Mouse (Mus musculus): ENCODE data around the gene Sfswap. TPM values are rescaled to one million over a fixed set of nuclear protein-coding genes. Genes with fewer than 3 reads are reported as not detected.

Sfswap gene
- total and polyA plus RNA-seq, 2 experiments from 2014 or later: 52.1 to 88.2 TPM

- no peak overlapping the region for H3K27ac ChIP-seq (ENCODE audit: low read depth, low read length)
- no peak overlapping the region for H3K9ac ChIP-seq (replicated peaks; ENCODE audit: low read length, poor library complexity, severe bottlenecking)
These were observed 58.3 kb downstream of the Sfswap start for GRCm38 (mm10) chr5:129559283-129559682.

GRCm38 (mm10) chr5:129562342-129562741, 61.3 kb downstream of the Sfswap start:
- no peak overlapping the region for H3K27ac ChIP-seq (ENCODE audit: low read depth, low read length)
- WGBS: 95% methylated on average over 8 of the region's 8 CpGs
- no peak for ATAC-seq (ENCODE audit: low FRiP score)
- no peaks in the 10 kb centered on the region for H3K4me1 ChIP-seq (ENCODE audit: insufficient read depth, low read length)
- DNase-seq (ENCODE audit: low spot score): no peak
- no peaks in the 10 kb centered on the region for H3K9me3 ChIP-seq (ENCODE audit: low read length)
- no peak overlapping the region for H3K9ac ChIP-seq (replicated peaks; ENCODE audit: low read length, poor library complexity, severe bottlenecking)
- H3K4me3 ChIP-seq (ENCODE audit: low read depth, low read length): no peak overlapping the region
- no peaks in the 10 kb centered on the region for H3K27me3 ChIP-seq (ENCODE audit: insufficient read depth, low read length)
- no peak overlapping the region for H3K4me2 ChIP-seq (ENCODE audit: low read depth, low read length, poor library complexity, severe bottlenecking)
- no peak for TF ChIP-seq CTCF (IDR thresholded peaks at IDR 0.05)
- peaks cover 64% of the 10 kb centered on the region for H3K36me3 ChIP-seq (ENCODE audit: insufficient read depth, low read length)

More at GRCm38 (mm10) chr5:129559283-129559682, 58.3 kb downstream of the Sfswap start:
- H3K9me3 ChIP-seq (ENCODE audit: low read length): no peaks in the 10 kb centered on the region
- no peak for TF ChIP-seq CTCF (IDR thresholded peaks at IDR 0.05)
- DNase-seq (ENCODE audit: low spot score): no peak
- ATAC-seq (ENCODE audit: low FRiP score): no peak
- no peak overlapping the region for H3K4me3 ChIP-seq (ENCODE audit: low read depth, low read length)
- no peak overlapping the region for H3K4me2 ChIP-seq (ENCODE audit: low read depth, low read length, poor library complexity, severe bottlenecking)
- 61% methylated on average over 11 of the region's 11 CpGs for WGBS
- H3K27me3 ChIP-seq (ENCODE audit: insufficient read depth, low read length): no peaks in the 10 kb centered on the region
- peaks cover 72% of the 10 kb centered on the region for H3K36me3 ChIP-seq (ENCODE audit: insufficient read depth, low read length)
- no peaks in the 10 kb centered on the region for H3K4me1 ChIP-seq (ENCODE audit: insufficient read depth, low read length)

GRCm38 (mm10) chr5:129568596-129568995, 67.6 kb downstream of the Sfswap start:
- ATAC-seq (ENCODE audit: low FRiP score): no peak
- no peaks in the 10 kb centered on the region for H3K9me3 ChIP-seq (ENCODE audit: low read length)
- H3K36me3 ChIP-seq (ENCODE audit: insufficient read depth, low read length): peaks cover 71% of the 10 kb centered on the region

GRCm38 (mm10) chr5:129578201-129578600, 77.2 kb downstream of the Sfswap start:
- Histone ChIP-seq H3K27me3 (ENCODE audit: insufficient read depth, low read length) (peaks cover 4% of the 10 kb centered on the region; the same call in 1 of the 2 replicates), H3K4me3 (ENCODE audit: low read depth, low read length) (no peak overlapping the region), H3K27ac (ENCODE audit: low read depth, low read length) (no peak overlapping the region), H3K4me2 (ENCODE audit: low read depth, low read length, poor library complexity, severe bottlenecking) (no peak overlapping the region), H3K9ac (replicated peaks; ENCODE audit: low read length, poor library complexity, severe bottlenecking) (no peak overlapping the region), H3K4me1 (ENCODE audit: insufficient read depth, low read length) (no peaks in the 10 kb centered on the region; the same call in 1 of the 2 replicates), H3K36me3 (ENCODE audit: insufficient read depth, low read length) (no peaks in the 10 kb centered on the region), H3K9me3 (ENCODE audit: low read length) (no peaks in the 10 kb centered on the region)
- DNase-seq (ENCODE audit: low spot score) (no peak), ATAC-seq (ENCODE audit: low FRiP score) (no peak)
- 54% methylated on average over 12 of the region's 12 CpGs for WGBS
- no peak for TF ChIP-seq CTCF (IDR thresholded peaks at IDR 0.05)

More at GRCm38 (mm10) chr5:129568596-129568995, 67.6 kb downstream of the Sfswap start:
- no peak for TF ChIP-seq CTCF (IDR thresholded peaks at IDR 0.05)
- Histone ChIP-seq H3K27ac (ENCODE audit: low read depth, low read length) (no peak overlapping the region), H3K27me3 (ENCODE audit: insufficient read depth, low read length) (no peaks in the 10 kb centered on the region), H3K4me2 (ENCODE audit: low read depth, low read length, poor library complexity, severe bottlenecking) (no peak overlapping the region), H3K4me3 (ENCODE audit: low read depth, low read length) (no peak overlapping the region), H3K9ac (replicated peaks; ENCODE audit: low read length, poor library complexity, severe bottlenecking) (no peak overlapping the region), H3K4me1 (ENCODE audit: insufficient read depth, low read length) (no peaks in the 10 kb centered on the region)
- 91% methylated on average over 4 of the region's 4 CpGs for WGBS
- no peak for DNase-seq (ENCODE audit: low spot score)

- DNase-seq (ENCODE audit: low spot score): no peak
- Histone ChIP-seq H3K4me2 (ENCODE audit: low read depth, low read length, poor library complexity, severe bottlenecking) (no peak overlapping the region), H3K36me3 (ENCODE audit: insufficient read depth, low read length) (no peaks in the 10 kb centered on the region), H3K4me3 (ENCODE audit: low read depth, low read length) (no peak overlapping the region), H3K4me1 (ENCODE audit: insufficient read depth, low read length) (peaks cover 4% of the 10 kb centered on the region; the same call in 1 of the 2 replicates), H3K9ac (replicated peaks; ENCODE audit: low read length, poor library complexity, severe bottlenecking) (no peak overlapping the region), H3K27ac (ENCODE audit: low read depth, low read length) (no peak overlapping the region), H3K27me3 (ENCODE audit: insufficient read depth, low read length) (peaks cover 4% of the 10 kb centered on the region; the same call in 1 of the 2 replicates), H3K9me3 (ENCODE audit: low read length) (no peaks in the 10 kb centered on the region)
- no peak for TF ChIP-seq CTCF (IDR thresholded peaks at IDR 0.05)
- 29% methylated on average over 6 of the region's 6 CpGs for WGBS
- ATAC-seq (ENCODE audit: low FRiP score): no peak
These were observed 79.0 kb downstream of the Sfswap start for GRCm38 (mm10) chr5:129580046-129580445.

- Histone ChIP-seq H3K9me3 (ENCODE audit: low read length) (no peaks in the 10 kb centered on the region), H3K36me3 (ENCODE audit: insufficient read depth, low read length) (no peaks in the 10 kb centered on the region), H3K9ac (replicated peaks; ENCODE audit: low read length, poor library complexity, severe bottlenecking) (no peak overlapping the region), H3K4me2 (ENCODE audit: low read depth, low read length, poor library complexity, severe bottlenecking) (no peak overlapping the region), H3K4me3 (ENCODE audit: low read depth, low read length) (no peak overlapping the region), H3K27me3 (ENCODE audit: insufficient read depth, low read length) (peaks cover 4% of the 10 kb centered on the region; the same call in 1 of the 2 replicates), H3K27ac (ENCODE audit: low read depth, low read length) (no peak overlapping the region), H3K4me1 (ENCODE audit: insufficient read depth, low read length) (peaks cover 4% of the 10 kb centered on the region; the same call in 1 of the 2 replicates)
- ATAC-seq (ENCODE audit: low FRiP score) (no peak), DNase-seq (ENCODE audit: low spot score) (no peak)
- TF ChIP-seq CTCF (IDR thresholded peaks at IDR 0.05): no peak
- WGBS: 87% methylated on average over 9 of the region's 9 CpGs
These were observed 79.6 kb downstream of the Sfswap start for GRCm38 (mm10) chr5:129580572-129580971.
